Mouse (Mus musculus) megakaryocyte, embryonic 14.5 days (primary cell): ENCODE measurements around the gene Vps35l.

ENCODE experiments used
- FLI1 ChIP-seq: IDR thresholded peaks from 2 replicates; pipeline ENCODE4 v1.6.1; 2012; ENCODE audit warnings: low read length, inconsistent platforms, mixed read lengths
- GATA1 ChIP-seq: IDR thresholded peaks from 3 replicates; pipeline ENCODE4 v1.6.1; 2012; ENCODE audit warnings: mixed read lengths, low read length, inconsistent platforms, borderline replicate concordance

GRCm38 (mm10) chr7:118824451-118824850, 84.4 kb downstream of the Vps35l start:
- no peak for TF ChIP-seq GATA1
- TF ChIP-seq FLI1, result no peak
